Mouse (Mus musculus) kidney, embryonic 16.5 days (tissue): ENCODE data around the gene Nxf3. TPM values are rescaled to one million over a fixed set of nuclear protein-coding genes. Genes with fewer than 3 reads are reported as not detected.

Experiments used
- ATAC-seq: fragments of 200-750 bp; cut with Nextera tagmentation; 2 replicates; pipeline ENCODE4 v1.8.0; 2017; ENCODE audit warnings: moderate TSS enrichment; ENCODE audit not compliant: low FRiP score, low TSS enrichment
- H3K27ac ChIP-seq: fragments of 300-500 bp; sonication (generic); 2 replicates; pipeline ENCODE4 v1.5.1; 2014; ENCODE audit warnings: low read length
- H3K27me3 ChIP-seq: fragments of 300-500 bp; sonication (generic); 2 replicates; pipeline ENCODE4 v1.6.1; 2014; ENCODE audit warnings: low read length, control low read depth, mixed read lengths; ENCODE audit not compliant: insufficient read depth
- H3K36me3 ChIP-seq: fragments of 300-500 bp; sonication (generic); 2 replicates; pipeline ENCODE4 v1.6.1; 2014; ENCODE audit warnings: low read length, control low read depth, mixed read lengths; ENCODE audit not compliant: insufficient read depth
- H3K4me1 ChIP-seq: fragments of 300-500 bp; sonication (generic); 2 replicates; pipeline ENCODE4 v1.6.1; 2014; ENCODE audit warnings: low read length, control low read depth, mixed read lengths; ENCODE audit not compliant: insufficient read depth
- H3K4me2 ChIP-seq: fragments of 300-500 bp; sonication (generic); replicated peaks from 2 replicates; pipeline ENCODE4 v1.6.1; 2014; ENCODE audit warnings: low read depth, low read length
- H3K4me3 ChIP-seq: fragments of 300-500 bp; sonication (generic); 2 replicates; pipeline ENCODE4 v1.5.1; 2014; ENCODE audit warnings: mild to moderate bottlenecking, low read length
- H3K9ac ChIP-seq: fragments of 300-500 bp; sonication (generic); replicated peaks from 2 replicates; pipeline ENCODE4 v1.6.1; 2014; ENCODE audit warnings: low read length
- H3K9me3 ChIP-seq: fragments of 300-500 bp; sonication (generic); 2 replicates; pipeline ENCODE4 v1.6.1; 2016; ENCODE audit warnings: low read length, control low read depth
- WGBS: fragments of 180-500 bp; shearing (Covaris S2); extraction: QIAGEN DNeasy Blood & Tissue Kit; methylation state at CpG from one replicate; pipeline ENCODE4 v1.1.7; 2014; 5-methylcytosine and 5-hydroxymethylcytosine counted together
- polyA plus RNA-seq: library from polyadenylated mRNA; unstranded; fragments of >200 nt; fragmentation: Nextera tagmentation; extraction: Ambion mirVana; gene quantifications from 2 replicates; pipeline ENCODE4 v1.2.1, GENCODE M21; 2015

The Nxf3 gene
- polyA plus RNA-seq, result not detected in 2 replicates

DNA sequence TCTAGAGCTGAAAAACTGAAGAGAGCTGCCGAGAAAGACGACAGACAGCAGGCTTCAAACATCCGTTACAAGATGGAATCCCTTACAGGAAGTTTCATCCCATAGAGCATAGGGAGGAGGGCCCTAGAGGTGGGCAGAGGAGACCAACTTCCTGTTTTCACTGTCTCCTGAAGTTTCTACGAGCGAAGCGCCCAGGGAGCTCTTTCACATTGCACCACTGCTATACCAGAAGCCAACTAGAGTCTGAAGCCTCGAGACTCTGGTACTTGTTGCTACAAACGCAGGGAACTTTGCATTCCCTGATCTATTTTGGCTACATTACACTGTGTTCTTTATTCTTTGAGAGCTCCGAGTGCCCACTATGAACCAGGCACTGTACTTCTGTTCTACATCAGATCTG, at the start of gene Nxf3:
Nxf3 (minus strand) TSS at position 101 of the 400 bp plus-strand sequence.
- H3K4me2 ChIP-seq, result no peak within 1 kb of the TSS
- no peaks in the 10 kb centered on the region for H3K9me3 ChIP-seq
- no peaks in the 10 kb centered on the region for H3K4me1 ChIP-seq
- no peaks in the 10 kb centered on the region for H3K36me3 ChIP-seq
- no peak within 1 kb of the TSS for H3K9ac ChIP-seq
- H3K27me3 ChIP-seq, result peaks cover 2% of the 10 kb centered on the region; the same call in 1 of the 2 replicates
- 82% methylated on average over 9 of the region's 9 CpGs for WGBS
- H3K4me3 ChIP-seq, result no peak within 1 kb of the TSS
- no peak within 1 kb of the TSS for H3K27ac ChIP-seq
- ATAC-seq, result no peak

DNA sequence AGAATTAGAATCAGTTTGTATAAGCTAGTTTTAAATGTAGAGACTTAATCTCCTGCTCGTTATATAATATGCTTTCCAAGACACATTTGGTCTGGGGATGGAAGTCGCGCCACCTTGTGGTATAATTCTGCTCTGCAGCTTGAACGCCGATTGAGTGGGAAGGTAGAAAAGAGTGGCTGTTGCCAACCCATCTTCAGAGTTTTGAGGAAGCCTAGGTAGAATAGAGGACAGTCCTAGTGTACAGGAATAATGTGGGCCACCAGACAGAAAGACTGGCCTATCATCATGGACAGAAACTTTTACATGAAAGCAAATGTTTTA, 42.6 kb upstream of the Nxf3 start:
- Histone ChIP-seq H3K9me3 (no peaks in the 10 kb centered on the region), H3K4me2 (no peak overlapping the region)

DNA sequence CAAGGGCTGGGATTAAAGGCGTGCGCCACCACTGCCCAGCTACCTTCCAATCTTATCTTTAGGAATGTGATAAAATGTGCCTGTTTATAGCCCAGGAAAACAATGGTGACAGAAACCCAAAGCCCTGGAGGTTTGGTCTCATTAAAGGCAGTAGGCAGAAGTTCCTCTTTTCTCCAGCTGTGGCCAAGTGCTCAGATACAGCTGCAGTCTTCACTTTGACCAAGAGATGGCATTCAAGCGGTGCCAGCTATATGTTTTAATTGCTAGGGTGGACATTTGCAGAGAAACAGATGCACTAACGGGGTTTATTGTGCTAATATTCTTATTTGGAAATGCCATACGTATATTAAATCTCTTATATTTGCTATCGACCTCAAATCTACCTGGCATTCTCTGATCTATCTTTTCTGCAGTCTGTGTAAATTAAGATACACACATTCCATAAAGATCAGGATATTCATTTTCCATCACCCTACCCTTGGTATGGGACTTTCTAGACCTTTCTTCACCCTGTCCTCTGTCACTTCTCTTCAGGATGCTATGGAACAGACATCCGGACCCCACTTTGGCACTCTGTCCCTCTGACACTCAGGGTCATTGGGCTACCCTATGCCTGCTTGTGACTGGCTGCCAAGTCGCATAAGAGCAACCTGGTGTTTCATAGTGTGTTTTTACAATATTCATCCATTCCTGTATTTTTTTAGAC, 42.1 kb upstream of the Nxf3 start:
- no peaks in the 10 kb centered on the region for H3K4me1 ChIP-seq
- H3K9me3 ChIP-seq, result no peaks in the 10 kb centered on the region
- peaks cover 15% of the 10 kb centered on the region; the same call in 1 of the 2 replicates for H3K27me3 ChIP-seq
- WGBS, result 67% methylated on average over 8 of the region's 8 CpGs
- no peak overlapping the region for H3K9ac ChIP-seq
- no peak overlapping the region for H3K4me3 ChIP-seq
- no peaks in the 10 kb centered on the region for H3K36me3 ChIP-seq
- ATAC-seq, result no peak
- H3K27ac ChIP-seq, result no peak overlapping the region
- no peak overlapping the region for H3K4me2 ChIP-seq

More for the DNA sequence above, 42.6 kb upstream of the Nxf3 start:
- Histone ChIP-seq H3K4me1 (no peaks in the 10 kb centered on the region), H3K36me3 (no peaks in the 10 kb centered on the region), H3K9ac (no peak overlapping the region), H3K27me3 (peaks cover 15% of the 10 kb centered on the region; the same call in 1 of the 2 replicates), H3K4me3 (no peak overlapping the region), H3K27ac (no peak overlapping the region)
- no peak for ATAC-seq
- WGBS, result 25% methylated on average over 5 of the region's 5 CpGs

DNA sequence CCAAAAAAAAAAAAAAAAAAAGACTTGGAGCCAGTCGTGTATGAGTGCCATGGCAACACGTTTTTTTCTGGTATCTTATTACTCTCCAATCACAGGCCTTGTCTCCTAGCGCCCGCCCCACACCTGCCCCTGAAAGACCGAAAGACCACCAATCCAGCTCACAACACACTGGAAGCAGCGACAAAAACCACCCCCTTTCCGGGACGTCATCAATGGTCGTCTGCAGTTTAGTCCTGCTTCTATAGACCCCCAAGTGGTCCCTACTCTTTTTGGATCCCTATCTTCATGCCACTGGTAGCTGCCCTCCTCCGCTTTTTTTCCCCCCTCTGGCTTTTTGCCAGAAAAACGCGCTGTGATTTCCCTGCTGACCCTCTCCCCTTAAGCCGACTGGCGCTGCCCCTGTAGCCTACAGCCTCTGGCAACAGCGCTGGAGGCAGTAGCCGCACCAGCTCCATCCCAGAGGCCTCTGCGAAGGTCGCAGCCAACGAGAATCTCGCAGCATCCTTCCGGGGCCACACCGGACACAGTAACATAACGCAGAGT, 30.4 kb upstream of the Nxf3 start:
- peak; percentile 95 for ATAC-seq
- Histone ChIP-seq H3K9ac (peak overlapping the region; percentile 53; the same call in 1 of the 2 replicates), H3K36me3 (no peaks in the 10 kb centered on the region), H3K9me3 (no peaks in the 10 kb centered on the region), H3K4me2 (peak overlapping the region; percentile 63), H3K27me3 (peaks cover 25% of the 10 kb centered on the region; the same call in 1 of the 2 replicates), H3K27ac (no peak overlapping the region), H3K4me3 (peak overlapping the region; percentile 47), H3K4me1 (no peaks in the 10 kb centered on the region)
- WGBS, result 21% methylated on average over 23 of the region's 23 CpGs

DNA sequence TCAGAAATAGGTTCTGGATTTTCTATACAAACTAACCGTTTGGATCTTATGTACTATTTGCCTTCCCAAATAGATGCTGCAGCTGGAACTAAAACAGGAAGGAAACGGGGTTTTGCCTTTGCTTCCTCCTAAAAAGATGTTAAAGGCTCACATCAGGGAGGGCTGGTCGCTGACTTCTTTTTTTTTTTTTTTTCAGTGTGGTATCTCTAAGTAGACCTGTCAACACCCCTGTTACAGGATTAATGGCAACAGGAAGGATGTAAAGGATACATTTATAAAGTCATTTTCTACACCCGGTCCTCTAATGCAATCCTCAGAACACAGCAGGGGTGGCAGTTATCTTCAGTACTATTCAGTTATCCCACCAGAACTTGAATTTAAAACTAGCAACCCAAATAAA, 30.0 kb upstream of the Nxf3 start:
- H3K27ac ChIP-seq, result no peak overlapping the region
- no peaks in the 10 kb centered on the region for H3K4me1 ChIP-seq
- H3K9ac ChIP-seq, result no peak overlapping the region
- H3K27me3 ChIP-seq, result peaks cover 27% of the 10 kb centered on the region; the same call in 1 of the 2 replicates
- peak overlapping the region; percentile 63 for H3K4me2 ChIP-seq
- WGBS, result 36% methylated on average over 4 of the region's 4 CpGs
- H3K4me3 ChIP-seq, result peak overlapping the region; percentile 47
- no peak for ATAC-seq
- H3K36me3 ChIP-seq, result no peaks in the 10 kb centered on the region
- no peaks in the 10 kb centered on the region for H3K9me3 ChIP-seq

DNA sequence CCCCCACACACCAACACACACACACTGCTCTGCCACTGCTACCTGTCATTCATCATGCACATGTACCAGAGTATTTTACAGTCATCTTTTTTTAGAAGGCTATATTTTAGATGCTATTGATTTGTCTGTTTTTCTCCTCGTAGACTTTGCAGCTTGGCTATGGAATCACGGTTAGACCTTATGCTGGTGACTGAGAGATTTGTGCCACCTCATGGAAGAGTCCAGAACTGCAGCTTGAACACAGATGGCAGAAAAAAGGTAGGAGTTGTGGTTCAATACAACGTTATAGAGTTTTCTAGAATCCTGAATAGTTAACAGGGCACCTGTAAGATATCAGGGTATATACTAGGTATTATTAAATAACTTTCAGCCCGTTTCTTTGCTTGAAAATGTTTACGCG, 22.9 kb upstream of the Nxf3 start:
- no peak for ATAC-seq

DNA sequence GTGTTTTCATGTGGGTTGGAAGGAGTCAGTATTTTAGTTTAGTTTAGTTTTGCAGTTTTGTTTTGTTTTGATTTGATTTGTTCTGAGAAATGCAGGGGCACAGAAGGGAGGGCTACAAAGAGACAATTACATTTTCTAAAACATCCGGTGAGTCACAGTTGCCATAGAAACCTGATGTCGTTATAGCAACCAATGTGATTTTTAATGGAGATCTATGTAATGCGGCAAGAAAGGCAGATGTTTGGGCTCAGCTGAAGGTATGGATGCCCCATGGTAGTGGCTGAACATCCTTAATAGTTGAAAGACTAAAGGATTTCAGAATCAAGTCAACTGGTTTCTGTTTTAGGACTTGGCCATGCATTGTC, 19.7 kb upstream of the Nxf3 start:
- H3K4me1 ChIP-seq, result no peaks in the 10 kb centered on the region
- no peak overlapping the region for H3K9ac ChIP-seq
- no peaks in the 10 kb centered on the region for H3K9me3 ChIP-seq
- no peak overlapping the region for H3K27ac ChIP-seq
- no peak for ATAC-seq
- WGBS, result 72% methylated on average over 3 of the region's 3 CpGs
- no peaks in the 10 kb centered on the region for H3K36me3 ChIP-seq
- H3K27me3 ChIP-seq, result peaks cover 14% of the 10 kb centered on the region
- no peak overlapping the region for H3K4me3 ChIP-seq
- no peak overlapping the region for H3K4me2 ChIP-seq

More for the DNA sequence above, 22.9 kb upstream of the Nxf3 start:
- Histone ChIP-seq H3K27ac (no peak overlapping the region), H3K4me1 (no peaks in the 10 kb centered on the region), H3K9me3 (no peaks in the 10 kb centered on the region), H3K4me3 (no peak overlapping the region), H3K27me3 (peaks cover 28% of the 10 kb centered on the region), H3K9ac (no peak overlapping the region), H3K36me3 (no peaks in the 10 kb centered on the region), H3K4me2 (no peak overlapping the region)
- WGBS, result 49% methylated on average over 6 of the region's 6 CpGs

DNA sequence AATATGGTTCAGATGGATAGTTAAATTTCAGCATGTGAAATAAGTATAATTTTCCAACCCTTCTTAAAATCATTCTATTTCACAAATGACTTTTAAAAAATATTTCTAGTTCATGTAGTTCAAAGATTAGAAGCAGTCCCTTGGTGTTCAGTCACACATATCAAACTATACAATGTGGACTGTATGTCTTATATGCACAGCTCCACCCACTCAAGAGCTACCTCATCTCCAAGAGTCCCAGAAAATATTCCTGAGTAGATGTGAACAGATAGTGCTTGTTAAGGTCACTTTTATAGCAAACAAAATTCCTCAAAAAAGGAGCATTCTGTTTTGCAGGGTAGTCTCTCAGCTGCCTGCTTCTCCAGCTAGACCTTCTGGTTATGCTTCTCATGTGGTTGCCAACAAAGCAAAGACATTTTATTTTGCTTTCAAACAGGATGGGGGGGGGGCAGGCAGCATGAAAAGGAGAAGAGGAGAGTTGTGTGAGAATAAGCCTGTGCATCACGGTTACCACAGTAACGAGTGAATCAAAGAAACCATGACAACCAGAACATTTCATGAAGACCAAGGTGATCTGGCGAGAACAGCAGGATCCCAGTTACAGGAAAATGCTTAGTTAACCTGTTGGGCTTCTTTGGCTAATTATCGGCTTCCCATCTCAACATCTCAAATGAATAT, 19.1 kb upstream of the Nxf3 start:
- no peak overlapping the region for H3K27ac ChIP-seq
- no peaks in the 10 kb centered on the region for H3K9me3 ChIP-seq
- 71% methylated on average over 4 of the region's 4 CpGs for WGBS
- H3K9ac ChIP-seq, result no peak overlapping the region
- H3K4me2 ChIP-seq, result no peak overlapping the region
- no peak for ATAC-seq
- no peak overlapping the region for H3K4me3 ChIP-seq
- H3K36me3 ChIP-seq, result no peaks in the 10 kb centered on the region
- H3K4me1 ChIP-seq, result no peaks in the 10 kb centered on the region
- peaks cover 12% of the 10 kb centered on the region for H3K27me3 ChIP-seq

DNA sequence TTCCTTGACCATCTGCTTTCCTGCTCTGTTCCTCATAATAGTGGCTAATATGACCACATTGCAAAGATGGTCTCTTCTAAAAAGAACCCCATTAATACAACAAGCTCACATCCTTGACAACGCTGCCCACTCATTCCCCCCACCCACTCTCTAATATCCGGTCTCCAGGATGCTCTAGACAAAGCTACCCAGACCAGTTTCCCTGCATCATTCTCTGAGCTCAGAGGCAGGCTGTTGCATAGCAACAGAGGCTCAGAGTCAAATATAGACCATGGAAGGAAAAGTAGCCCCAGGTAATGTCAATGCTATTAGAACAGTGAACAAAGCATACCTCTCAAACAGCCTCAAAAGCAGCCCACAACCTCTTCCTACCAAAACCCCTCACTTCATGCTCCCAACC, 9.4 kb upstream of the Nxf3 start:
- WGBS, result 65% methylated on average over 2 of the region's 2 CpGs
- H3K4me2 ChIP-seq, result no peak overlapping the region
- H3K9ac ChIP-seq, result no peak overlapping the region
- peaks cover 13% of the 10 kb centered on the region; the same call in 1 of the 2 replicates for H3K27me3 ChIP-seq
- H3K4me3 ChIP-seq, result no peak overlapping the region
- no peak for ATAC-seq
- no peak overlapping the region for H3K27ac ChIP-seq
- no peaks in the 10 kb centered on the region for H3K36me3 ChIP-seq
- H3K4me1 ChIP-seq, result no peaks in the 10 kb centered on the region
- no peaks in the 10 kb centered on the region for H3K9me3 ChIP-seq
